Mouse (Mus musculus) bone marrow macrophage, adult 2 months (primary cell): ENCODE data around the gene Alg9.

Experiments used
- CTCF ChIP-seq: IDR thresholded peaks from 2 replicates; pipeline ENCODE4 v1.5.1; 2012; ENCODE audit warnings: low read depth, mild to moderate bottlenecking, low read length, moderate library complexity
- POLR2A ChIP-seq: IDR thresholded peaks from 2 replicates; pipeline ENCODE4 v1.6.1; 2012; ENCODE audit warnings: mild to moderate bottlenecking, low read depth, low read length, borderline replicate concordance

- no peak for TF ChIP-seq POLR2A
- no peak for TF ChIP-seq CTCF
Measured at GRCm38 (mm10) chr9:50855133-50855766, 80.4 kb downstream of the Alg9 start.
